Mouse (Mus musculus) liver, adult 2 months (tissue): ENCODE measurements around the gene Eri3.

Experiments used
- CTCF ChIP-seq: fragments of 200-500 bp; IDR thresholded peaks from 2 replicates; pipeline ENCODE4 v1.5.1; 2011; ENCODE audit warnings: low read depth, low read length, control low read depth
- POLR2A ChIP-seq: fragments of 200-500 bp; IDR thresholded peaks from 2 replicates; pipeline ENCODE4 v1.6.1; 2011; ENCODE audit warnings: low read length, control low read depth; ENCODE audit not compliant: insufficient read depth; ENCODE audit errors: extremely low read depth

GRCm38 (mm10) chr4:117654703-117655499 is 104.7 kb downstream of the Eri3 start:
- TF ChIP-seq CTCF (no peak), POLR2A (no peak)
